Mouse (Mus musculus): ENCODE measurements around the gene Atf7ip2. TPM values are rescaled to one million over a fixed set of nuclear protein-coding genes. Genes with fewer than 3 reads are reported as not detected.

The Atf7ip2 gene
- polyA plus RNA-seq, 1 experiment from 2014 or later: 1.4 TPM

Small RNA genes lying within 50 kb of the gene (microRNA-seq; reads per million reads assigned to microRNA genes)
- gene Gm22932: not detected

Other genes starting within 250 kb of the Atf7ip2 start
- gene Grin2a, start 197.2 kb upstream of the Atf7ip2 start, polyA plus RNA-seq (2014; fragmentation: Nextera tagmentation; extraction: Ambion mirVana): 0.11 and 0.30 TPM in 2 replicates
- not detected in 2 replicates for gene Rpl39l, start 22.5 kb upstream of the Atf7ip2 start, polyA plus RNA-seq (2014; fragmentation: Nextera tagmentation; extraction: Ambion mirVana)
- 21.4 and 24.0 TPM in 2 replicates for gene Emp2, start 121.3 kb downstream of the Atf7ip2 start, polyA plus RNA-seq (2014; fragmentation: Nextera tagmentation; extraction: Ambion mirVana)
- 0.19 and 0.28 TPM in 2 replicates for gene Tekt5, start 202.8 kb downstream of the Atf7ip2 start, polyA plus RNA-seq (2014; fragmentation: Nextera tagmentation; extraction: Ambion mirVana)
- gene Nubp1, start 219.2 kb downstream of the Atf7ip2 start, polyA plus RNA-seq (2014; fragmentation: Nextera tagmentation; extraction: Ambion mirVana): 71.6 and 74.2 TPM in 2 replicates

Data from intestine, embryonic 14.5 days (tissue).